Mouse (Mus musculus) cerebellum, postnatal 25 days (tissue): ENCODE measurements at regions not wholly inside any gene's neighbourhood (a gene's known extent, or its start where the extent isn't known, plus 50 kb on each side); places are given as distances from the start of the nearest gene placed in this dataset.
A peak's percentile ranks its signal among the peaks of the same experiment; 100 is the strongest.

ENCODE experiments used
- DNase-seq, 2 experiments: peaks; one replicate each; pipeline ENCODE4 v3.0.0; 2021; ENCODE audit warnings: mixed read lengths in 2 of 2

GRCm38 (mm10) chr4:46257061-46257795, 61.1 kb upstream of the Xpa start:
- DNase-seq: no peak

GRCm38 (mm10) chr4:46258774-46259173, 62.7 kb upstream of the Xpa start:
- DNase-seq: peak; percentile 48 to 72

- no peak for DNase-seq
Observed at GRCm38 (mm10) chr4:46268564-46269247, 72.6 kb upstream of the Xpa start.

- DNase-seq: no peak
Observed at GRCm38 (mm10) chr4:46271066-46271465, 72.3 kb upstream of the Foxe1 start.

- DNase-seq: no peak
Observed at GRCm38 (mm10) chr4:46275773-46276172, 67.6 kb upstream of the Foxe1 start.

GRCm38 (mm10) chr4:46276851-46277581, 66.4 kb upstream of the Foxe1 start:
- DNase-seq: no peak

GRCm38 (mm10) chr4:46286955-46287354, 56.5 kb upstream of the Foxe1 start:
- no peak for DNase-seq

- no peak for DNase-seq
Observed at GRCm38 (mm10) chr4:46291620-46292254, 51.7 kb upstream of the Foxe1 start.
